Comparison of ENCODE assay signal across 8 mouse cellular contexts in the genomic region with DNA sequence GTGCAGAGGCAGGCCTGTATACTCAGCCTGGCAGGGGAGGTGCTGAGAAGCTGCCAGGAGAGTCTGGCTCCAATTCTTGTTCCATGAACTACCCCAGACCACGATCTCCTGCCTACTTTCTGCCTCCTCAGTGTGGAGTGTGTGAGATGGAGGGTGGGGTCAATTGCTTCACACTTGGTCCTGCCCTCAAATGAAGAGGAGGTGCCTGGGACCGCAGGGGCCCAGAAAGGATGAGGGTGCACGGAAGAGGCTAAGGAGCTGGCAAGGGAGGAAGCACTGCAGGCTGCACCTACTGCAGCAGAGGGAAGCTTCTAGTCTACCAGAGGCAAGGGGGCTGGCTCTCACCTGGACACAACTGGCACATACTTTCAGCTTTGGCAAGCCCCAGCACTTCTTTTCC. TPM values are rescaled to one million over a fixed set of nuclear protein-coding genes. Genes with fewer than 3 reads are reported as not detected.
A peak's percentile ranks its signal among the peaks of the same experiment; 100 is the strongest.
DNase-seq lines count a peak whose midpoint lies in the region; ATAC-seq and TF ChIP-seq lines count a peak whose summit lies in the region.

No protein-coding gene starts in this region.

- peak overlapping the region; percentile 62 for H3K27ac ChIP-seq in gastrocnemius, adult 2 months
- peak overlapping the region; percentile 28; the same call in 1 of the 2 replicates for H3K27ac ChIP-seq in brown adipose tissue, adult 24 weeks (replicated peaks; ENCODE audit: low read depth, low read length)
- H3K27ac ChIP-seq in hindbrain, embryonic 12.5 days: no peak overlapping the region
- peak overlapping the region; percentile 99 for H3K27ac ChIP-seq in liver, embryonic 12.5 days

- WGBS in hindbrain, embryonic 12.5 days: 58% methylated on average over 3 of the region's 3 CpGs
- WGBS in liver, embryonic 12.5 days (ENCODE audit: insufficient replicate concordance): 22% methylated on average over 3 of the region's 3 CpGs

- TF ChIP-seq CTCF in gastrocnemius, adult 2 months (IDR thresholded peaks at IDR 0.05): no peak

- 0 out of 2 replicates have a peak, but pooled peaks cover 3% of the 10 kb centered on the region for H3K36me3 ChIP-seq in hindbrain, embryonic 12.5 days
- H3K36me3 ChIP-seq in liver, embryonic 12.5 days: peaks cover 51% of the 10 kb centered on the region

- peak; percentile 46 for DNase-seq in gastrocnemius, adult 2 months
- no peak for DNase-seq in gastrocnemius, postnatal 10 days
- peak; percentile 19 to 31 for DNase-seq in monocyte, adult 2 months (ENCODE audit: low read depth in 1 of 2, low spot score in 2 of 2)
- no peak for DNase-seq in Muller cell, postnatal 12 days (ENCODE audit: inconsistent ontology term)
- DNase-seq in embryo, embryonic 10 days (ENCODE audit: low spot score): no peak

- H3K4me3 ChIP-seq in gastrocnemius, adult 2 months: peak overlapping the region; percentile 90
- H3K4me3 ChIP-seq in brown adipose tissue, adult 24 weeks (ENCODE audit: insufficient read depth, low read depth, low read length): peak overlapping the region; percentile 99
- peak overlapping the region; percentile 64 for H3K4me3 ChIP-seq in hindbrain, embryonic 12.5 days
- H3K4me3 ChIP-seq in liver, embryonic 12.5 days: peak overlapping the region; percentile 82

- H3K9me3 ChIP-seq in hindbrain, embryonic 12.5 days (replicated peaks): no peaks in the 10 kb centered on the region
- H3K9me3 ChIP-seq in liver, embryonic 12.5 days (replicated peaks): no peaks in the 10 kb centered on the region

- H3K27me3 ChIP-seq in hindbrain, embryonic 12.5 days: no peaks in the 10 kb centered on the region
- H3K27me3 ChIP-seq in liver, embryonic 12.5 days (replicated peaks): peaks cover 12% of the 10 kb centered on the region; the same call in 1 of the 2 replicates

- intact Hi-C loops in gastrocnemius, adult 2 months (cut with DNase I): loop anchor here (5.0 to 10.0 kb wide), 3 partner anchors 42 to 280 kb away; a partner anchor contains a TSS

- ATAC-seq in hindbrain, embryonic 12.5 days (ENCODE audit: low FRiP score): no peak
- peak; percentile 67 for ATAC-seq in liver, embryonic 12.5 days

- H3K4me1 ChIP-seq in brown adipose tissue, adult 24 weeks (ENCODE audit: control insufficient read depth, insufficient read depth, insufficient read length, low read length): peaks cover 18% of the 10 kb centered on the region
- peaks cover 24% of the 10 kb centered on the region for H3K4me1 ChIP-seq in hindbrain, embryonic 12.5 days
- H3K4me1 ChIP-seq in liver, embryonic 12.5 days: peaks cover 42% of the 10 kb centered on the region

- H3K4me2 ChIP-seq in hindbrain, embryonic 12.5 days (replicated peaks): peak overlapping the region; percentile 73
- peak overlapping the region; percentile 78 for H3K4me2 ChIP-seq in liver, embryonic 12.5 days

- H3K9ac ChIP-seq in hindbrain, embryonic 12.5 days: peak overlapping the region; percentile 79
- H3K9ac ChIP-seq in liver, embryonic 12.5 days: peak overlapping the region; percentile 86

RNA-seq across cellular contexts. Expression of a gene that starts 1.8 kb away (rescaled TPM):
- 10 to 100 TPM; 35.5 to 36.0 TPM for total RNA-seq in gastrocnemius, adult 2 months (2021)
- 10 to 100 TPM; 52.5 to 55.6 TPM for total RNA-seq in gastrocnemius, postnatal 10 days (2021)
- 15.7 and 22.4 TPM in 2 replicates for polyA plus RNA-seq in brown adipose tissue, adult 24 weeks (2012; ENCODE audit: insufficient read depth, insufficient read length, missing spikeins)
- 77.4 and 78.6 TPM in 2 replicates for polyA plus RNA-seq in hindbrain, embryonic 12.5 days (2016; fragmentation: Nextera tagmentation; extraction: Ambion mirVana)
- 51.8 and 59.7 TPM in 2 replicates for polyA plus RNA-seq in liver, embryonic 12.5 days (2016; fragmentation: Nextera tagmentation; extraction: Ambion mirVana)

RNA-seq across cellular contexts. Expression of a gene that starts 33.7 kb away (rescaled TPM):
- total RNA-seq in gastrocnemius, adult 2 months (2021): 1 to 10 TPM; 1.4 to 1.7 TPM
- 1 to 10 TPM; 4.6 to 5.3 TPM for total RNA-seq in gastrocnemius, postnatal 10 days (2021)
- 4.6 and 7.4 TPM in 2 replicates for polyA plus RNA-seq in brown adipose tissue, adult 24 weeks (2012; ENCODE audit: insufficient read depth, insufficient read length, missing spikeins)
- polyA plus RNA-seq in hindbrain, embryonic 12.5 days (2016; fragmentation: Nextera tagmentation; extraction: Ambion mirVana): 19.7 and 20.3 TPM in 2 replicates
- polyA plus RNA-seq in liver, embryonic 12.5 days (2016; fragmentation: Nextera tagmentation; extraction: Ambion mirVana): 21.2 and 22.9 TPM in 2 replicates

RNA-seq across cellular contexts. Expression of a gene that starts 42.6 kb away (rescaled TPM):
- 10 to 100 TPM; 51.2 to 63.4 TPM for total RNA-seq in gastrocnemius, adult 2 months (2021)
- total RNA-seq in gastrocnemius, postnatal 10 days (2021): 10 to 100 TPM; 68.7 to 73.5 TPM
- 90.3 and 104 TPM in 2 replicates for polyA plus RNA-seq in brown adipose tissue, adult 24 weeks (2012; ENCODE audit: insufficient read depth, insufficient read length, missing spikeins)
- 105 and 118 TPM in 2 replicates for polyA plus RNA-seq in hindbrain, embryonic 12.5 days (2016; fragmentation: Nextera tagmentation; extraction: Ambion mirVana)
- 140 and 148 TPM in 2 replicates for polyA plus RNA-seq in liver, embryonic 12.5 days (2016; fragmentation: Nextera tagmentation; extraction: Ambion mirVana)

RNA-seq across cellular contexts. Expression of a gene that starts 42.7 kb away (rescaled TPM):
- under 1 TPM; 0.59 to 0.89 TPM for total RNA-seq in gastrocnemius, adult 2 months (2021)
- total RNA-seq in gastrocnemius, postnatal 10 days (2021): 1 to 10 TPM in 1 of 2 experiments, under 1 TPM in 1; 0.85 to 2.0 TPM
- 0.59 and 1.9 TPM in 2 replicates for polyA plus RNA-seq in brown adipose tissue, adult 24 weeks (2012; ENCODE audit: insufficient read depth, insufficient read length, missing spikeins)
- polyA plus RNA-seq in hindbrain, embryonic 12.5 days (2016; fragmentation: Nextera tagmentation; extraction: Ambion mirVana): 2.7 and 3.4 TPM in 2 replicates
- polyA plus RNA-seq in liver, embryonic 12.5 days (2016; fragmentation: Nextera tagmentation; extraction: Ambion mirVana): 7.1 and 8.6 TPM in 2 replicates

RNA-seq across cellular contexts. Expression of a gene that starts 59.4 kb away (rescaled TPM):
- 10 to 100 TPM; 35.1 to 40.5 TPM for total RNA-seq in gastrocnemius, adult 2 months (2021)
- total RNA-seq in gastrocnemius, postnatal 10 days (2021): 10 to 100 TPM; 44.3 to 52.2 TPM
- polyA plus RNA-seq in brown adipose tissue, adult 24 weeks (2012; ENCODE audit: insufficient read depth, insufficient read length, missing spikeins): 41.9 and 67.7 TPM in 2 replicates
- polyA plus RNA-seq in hindbrain, embryonic 12.5 days (2016; fragmentation: Nextera tagmentation; extraction: Ambion mirVana): 53.9 and 58.2 TPM in 2 replicates
- 44.6 and 45.8 TPM in 2 replicates for polyA plus RNA-seq in liver, embryonic 12.5 days (2016; fragmentation: Nextera tagmentation; extraction: Ambion mirVana)

Comparison
In these comparisons a context has a peak if more than half of its experiments do, and no peak if none do; other contexts are left out.
1. DNase-seq: peak in gastrocnemius, adult 2 months (single experiment) and monocyte, adult 2 months (2 of 2); none in gastrocnemius, postnatal 10 days (single experiment), Muller cell, postnatal 12 days (single experiment) and embryo, embryonic 10 days (single experiment).
2. Peak in every context shown above with its lines, with median percentiles within 50 percentile points of each other: H3K4me3 ChIP-seq.